Comparison of ENCODE assay signal across 8 mouse cellular contexts in genomic region chr5:4948090-4948954, GRCm38 (mm10).
A peak's percentile ranks its signal among the peaks of the same experiment; 100 is the strongest.
DNase-seq lines count a peak whose midpoint lies in the region; TF ChIP-seq lines count a peak whose summit lies in the region.

No protein-coding gene starts in this region.

- no peak overlapping the region for H3K4me3 ChIP-seq in kidney, adult 2 months (ENCODE audit: insufficient read depth, low read depth, low read length)
- H3K4me3 ChIP-seq in CH12.LX (replicated peaks in 1 of 3; ENCODE audit: low read depth in 2 of 3, low read length in 2 of 3, poor library complexity in 1 of 3), result no peak overlapping the region

- no peaks in the 10 kb centered on the region for H3K9me3 ChIP-seq in CH12.LX (replicated peaks; ENCODE audit: low read length)

- WGBS in kidney, adult 2 months, result 60% methylated on average over 3 of the region's 3 CpGs

- H3K9ac ChIP-seq in CH12.LX (ENCODE audit: insufficient read depth, low read depth), result no peak overlapping the region

- no peaks in the 10 kb centered on the region for H3K79me2 ChIP-seq in CH12.LX (replicated peaks; ENCODE audit: control insufficient read depth, extremely low read depth, insufficient read depth, poor library complexity, severe bottlenecking)

- in situ Hi-C loops in CH12.LX (cut with MboI; ENCODE audit: low pct_ligation_motif_present, low pct_unique_long_range_greater_than_20kb, low sequenced_read_pairs), result no loop called here

- no peaks in the 10 kb centered on the region for H3K36me3 ChIP-seq in kidney, adult 2 months (ENCODE audit: control insufficient read depth, insufficient read depth, low read length)
- no peaks in the 10 kb centered on the region for H3K36me3 ChIP-seq in CH12.LX (replicated peaks in 1 of 2; ENCODE audit: control insufficient read depth in 1 of 2, insufficient read depth in 1 of 2, low read length in 1 of 2)

- dilution Hi-C loops in CH12.LX (cut with MboI; ENCODE audit: extremely low pct_ligation_motif_present, extremely low pct_unique_long_range_greater_than_20kb, low sequenced_read_pairs), result no loop called here

- no peak overlapping the region for H3K27ac ChIP-seq in kidney, adult 2 months (ENCODE audit: insufficient read depth, low read depth, low read length)
- H3K27ac ChIP-seq in CH12.LX (ENCODE audit: insufficient read depth, low read depth), result no peak overlapping the region

- H3K27me3 ChIP-seq in kidney, adult 2 months (replicated peaks; ENCODE audit: control insufficient read depth, insufficient read depth, low read length), result no peaks in the 10 kb centered on the region
- no peaks in the 10 kb centered on the region for H3K27me3 ChIP-seq in CH12.LX (replicated peaks)

- no peak for TF ChIP-seq EP300 in CH12.LX (IDR thresholded peaks at IDR 0.05; ENCODE audit: low read length)

- TF ChIP-seq RAD21 in CH12.LX (IDR thresholded peaks at IDR 0.05; ENCODE audit: low read depth, low read length), result peak; percentile 71

- TF ChIP-seq CTCF in kidney, adult 2 months (conservative IDR thresholded peaks at IDR 0.05; ENCODE audit: insufficient read depth, insufficient read length, low read depth, low read length), result no peak
- peak in 1 of 2 experiments; percentile 70; a peak in 2 of 4 replicates for TF ChIP-seq CTCF in CH12.LX (conservative IDR thresholded peaks at IDR 0.05 in 1 of 2, IDR thresholded peaks at IDR 0.05 in 1 of 2; ENCODE audit: low read depth in 2 of 2, low read length in 2 of 2)
- no peak for TF ChIP-seq CTCF in brain, embryonic 14.5 days (IDR thresholded peaks at IDR 0.05; ENCODE audit: borderline replicate concordance, extremely low read depth, insufficient read depth, insufficient read length)

- no peak overlapping the region for H3K4me2 ChIP-seq in CH12.LX (ENCODE audit: insufficient read depth, low read depth, poor library complexity, severe bottlenecking)

- H3K4me1 ChIP-seq in kidney, adult 2 months (ENCODE audit: control insufficient read depth, insufficient read depth, low read length), result peaks cover 2% of the 10 kb centered on the region; the same call in 1 of the 2 replicates
- peaks cover 0 to 12% of the 10 kb centered on the region in 2 experiments; a peak in 1 of 4 replicates for H3K4me1 ChIP-seq in CH12.LX (ENCODE audit: control insufficient read depth in 1 of 2, insufficient read depth in 2 of 2)

- TF ChIP-seq POLR2A in kidney, adult 2 months (IDR thresholded peaks at IDR 0.05; ENCODE audit: low read depth, low read length), result no peak
- TF ChIP-seq POLR2A in CH12.LX (IDR thresholded peaks at IDR 0.05; ENCODE audit: low read depth, low read length), result no peak
- no peak for TF ChIP-seq POLR2A in brain, embryonic 14.5 days (IDR thresholded peaks at IDR 0.05; ENCODE audit: borderline replicate concordance, extremely low read depth, insufficient read depth, insufficient read length, poor library complexity, severe bottlenecking)

- DNase-seq in kidney, adult 2 months, result peak; percentile 49
- DNase-seq in kidney, postnatal 10 days, result no peak
- peak; percentile 31 for DNase-seq in CH12.LX (ENCODE audit: extremely low read depth)
- peak; percentile 81 for DNase-seq in brain, embryonic 14.5 days (ENCODE audit: low read depth)
- DNase-seq in induced T-regulatory cell, adult 2 months (ENCODE audit: low read depth), result peak; percentile 46
- no peak for DNase-seq in ovary, postnatal 10 days (ENCODE audit: low spot score)
- no peak for DNase-seq in gastrocnemius, postnatal 25 days
- DNase-seq in urinary bladder, postnatal 14 days (ENCODE audit: low spot score), result no peak

TF ChIP-seq in CH12.LX, 34 proteins besides CTCF, POLR2A, EP300 and RAD21:
- TF ChIP-seq ZKSCAN1 (IDR thresholded peaks at IDR 0.05; ENCODE audit: borderline replicate concordance, low read depth, low read length) (no peak), SMC3 (IDR thresholded peaks at IDR 0.05; ENCODE audit: low read depth, low read length) (peak; percentile 51)
TF ChIP-seq in CH12.LX: peak in this region for 1.

Comparison
In these comparisons a context has a peak if more than half of its experiments do, and no peak if none do; other contexts are left out.
1. DNase-seq: peak in kidney, adult 2 months (single experiment), CH12.LX (single experiment), brain, embryonic 14.5 days (single experiment) and induced T-regulatory cell, adult 2 months (single experiment); none in kidney, postnatal 10 days (single experiment), ovary, postnatal 10 days (single experiment), gastrocnemius, postnatal 25 days (single experiment) and urinary bladder, postnatal 14 days (single experiment).